Mouse (Mus musculus) stomach, postnatal 0 days (tissue): ENCODE data around the gene Lhx2. TPM values are rescaled to one million over a fixed set of nuclear protein-coding genes. Genes with fewer than 3 reads are reported as not detected.

Experiments
- ATAC-seq: fragments of 200-750 bp; cut with Nextera tagmentation; 2 replicates; pipeline ENCODE4 v1.8.0; 2017; ENCODE audit not compliant: low FRiP score, low TSS enrichment
- DNase-seq: peaks from one replicate; pipeline ENCODE4 v3.0.0-alpha.2; 2016; ENCODE audit warnings: low spot score
- H3K27ac ChIP-seq: fragments of 300-500 bp; sonication (generic); replicated peaks from 2 replicates; pipeline ENCODE4 v1.5.1; 2014; ENCODE audit warnings: mild to moderate bottlenecking, control low read depth
- H3K27me3 ChIP-seq: fragments of 300-500 bp; sonication (generic); 2 replicates; pipeline ENCODE4 v1.6.1; 2014; ENCODE audit warnings: low read length; ENCODE audit not compliant: control insufficient read depth, insufficient read depth
- H3K36me3 ChIP-seq: fragments of 300-500 bp; sonication (generic); 2 replicates; pipeline ENCODE4 v1.6.1; 2014; ENCODE audit warnings: low read length, mixed read lengths; ENCODE audit not compliant: control insufficient read depth, insufficient read depth
- H3K4me1 ChIP-seq: fragments of 300-500 bp; sonication (generic); replicated peaks from 2 replicates; pipeline ENCODE4 v1.6.1; 2014; ENCODE audit warnings: antibody characterized with exemption; ENCODE audit not compliant: control insufficient read depth, insufficient read depth
- H3K4me2 ChIP-seq: fragments of 300-500 bp; sonication (generic); replicated peaks from 2 replicates; pipeline ENCODE4 v1.6.1; 2014; ENCODE audit warnings: low read depth, mild to moderate bottlenecking, control low read depth, moderate library complexity
- H3K4me3 ChIP-seq: fragments of 300-500 bp; sonication (generic); 2 replicates; pipeline ENCODE4 v1.5.1; 2014; ENCODE audit warnings: low read depth, low read length, control low read depth
- H3K9ac ChIP-seq: fragments of 300-500 bp; sonication (generic); 2 replicates; pipeline ENCODE4 v1.6.1; 2014; ENCODE audit warnings: mild to moderate bottlenecking, low read length, control low read depth, mixed read lengths
- H3K9me3 ChIP-seq: fragments of 300-500 bp; sonication (generic); 2 replicates; pipeline ENCODE4 v1.6.1; 2016; ENCODE audit warnings: low read length; ENCODE audit not compliant: control insufficient read depth
- CTCF ChIP-seq: IDR thresholded peaks from 2 replicates; pipeline ENCODE4 v1.5.1; 2016; ENCODE audit warnings: antibody characterized with exemption, low read depth, mild to moderate bottlenecking, moderate library complexity
- EP300 ChIP-seq: optimal IDR thresholded peaks from 2 replicates; pipeline ENCODE3; 2016; ENCODE audit warnings: antibody characterized with exemption
- WGBS: fragments of 180-500 bp; shearing (Covaris S2); extraction: QIAGEN DNeasy Blood & Tissue Kit; methylation state at CpG from one replicate; pipeline ENCODE4 v1.1.7; 2014; 5-methylcytosine and 5-hydroxymethylcytosine counted together
- polyA plus RNA-seq: library from polyadenylated mRNA; unstranded; fragments of >200 nt; fragmentation: Nextera tagmentation; extraction: Ambion mirVana; gene quantifications from 2 replicates; pipeline ENCODE4 v1.2.1, GENCODE M21; 2015

Lhx2 gene
- polyA plus RNA-seq, 1 experiment from 2014 or later, result not detected

DNA sequence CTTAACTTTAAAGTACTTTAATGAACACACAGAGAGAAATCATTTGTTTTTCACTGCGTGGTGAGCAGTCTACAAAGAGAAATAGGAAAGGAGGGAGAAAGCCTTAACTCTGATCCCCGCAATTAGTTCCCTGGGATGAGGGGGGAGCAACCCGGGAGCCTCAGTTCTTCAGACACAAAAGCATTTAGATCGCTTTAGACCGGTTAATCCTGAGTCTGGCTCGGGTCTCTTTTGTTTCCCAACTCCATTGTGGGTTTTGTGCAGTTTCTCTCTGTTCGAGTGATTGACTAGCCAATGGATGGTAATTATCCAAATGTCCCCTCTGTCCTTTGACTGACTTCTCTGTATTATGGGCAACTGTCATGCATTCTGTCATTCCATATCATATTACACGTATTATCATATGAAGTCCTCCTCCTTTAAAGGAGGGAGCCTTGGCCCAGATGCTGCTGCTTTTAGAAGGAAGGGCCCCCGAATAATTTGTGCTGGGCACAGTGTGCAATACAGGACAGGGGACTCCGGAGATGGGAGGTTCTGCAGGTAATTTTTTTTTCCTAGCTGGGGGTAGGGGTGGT lies 1.6 kb downstream of the Lhx2 start:
- 5% methylated on average over 10 of the region's 10 CpGs for WGBS
- DNase-seq, result no peak
- TF ChIP-seq EP300 (no peak), CTCF (no peak)

DNA sequence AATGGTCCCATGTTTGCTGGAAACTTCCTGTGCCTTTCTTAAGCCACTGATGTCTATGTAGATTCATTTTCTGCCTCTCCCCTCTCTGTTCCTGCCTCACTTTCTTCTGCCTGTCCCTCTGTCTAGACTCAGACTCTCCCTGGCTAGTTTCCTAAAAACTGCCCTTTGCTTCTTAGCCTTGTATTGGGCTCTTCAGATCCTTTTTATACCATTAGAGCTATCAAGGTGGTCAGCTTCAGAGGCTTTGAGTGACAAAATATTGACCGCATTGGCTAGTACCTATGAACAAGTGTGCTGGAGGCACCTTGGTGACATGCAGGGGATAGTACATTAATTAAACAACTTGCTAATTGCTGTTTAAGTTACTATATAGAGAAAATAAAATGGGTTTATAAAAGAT lies 4.5 kb downstream of the Lhx2 start:
- 26% methylated on average over 1 of the region's 1 CpGs for WGBS
- no peak overlapping the region for H3K4me2 ChIP-seq
- ATAC-seq (no peak), DNase-seq (no peak)
- no peaks in the 10 kb centered on the region for H3K9me3 ChIP-seq
- no peak for TF ChIP-seq EP300
- no peak for TF ChIP-seq CTCF
- peaks cover 3% of the 10 kb centered on the region; the same call in 1 of the 2 replicates for H3K4me1 ChIP-seq
- no peak overlapping the region for H3K9ac ChIP-seq
- no peaks in the 10 kb centered on the region for H3K36me3 ChIP-seq
- H3K27ac ChIP-seq, result no peak overlapping the region
- peaks cover 20% of the 10 kb centered on the region; the same call in 1 of the 2 replicates for H3K27me3 ChIP-seq
- no peak overlapping the region for H3K4me3 ChIP-seq

More for the DNA sequence above, 1.6 kb downstream of the Lhx2 start:
- H3K4me2 ChIP-seq, result no peak overlapping the region
- no peaks in the 10 kb centered on the region for H3K36me3 ChIP-seq
- no peak for ATAC-seq
- no peaks in the 10 kb centered on the region for H3K9me3 ChIP-seq
- H3K27ac ChIP-seq, result no peak overlapping the region
- peaks cover 33% of the 10 kb centered on the region; the same call in 1 of the 2 replicates for H3K27me3 ChIP-seq
- peaks cover 3% of the 10 kb centered on the region; the same call in 1 of the 2 replicates for H3K4me1 ChIP-seq
- H3K4me3 ChIP-seq, result no peak overlapping the region
- H3K9ac ChIP-seq, result no peak overlapping the region

DNA sequence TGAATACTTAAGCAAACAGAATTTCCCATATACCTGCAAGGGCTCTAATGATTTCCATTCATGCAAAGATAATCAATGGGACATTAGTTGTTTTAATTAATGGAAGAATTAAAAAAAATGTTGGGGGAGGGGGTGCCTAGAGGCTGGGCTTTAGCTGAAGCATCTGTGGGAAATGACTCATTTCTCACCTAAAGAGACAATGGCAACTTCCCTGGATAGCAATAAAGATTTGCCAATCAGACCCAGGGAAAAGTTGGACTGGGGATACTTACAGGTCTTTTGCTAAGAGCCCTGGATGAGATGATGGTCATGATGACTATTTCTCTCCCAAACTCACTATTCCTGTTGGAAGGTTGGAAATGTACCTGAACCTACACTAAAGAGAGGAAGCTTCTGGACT lies 5.6 kb downstream of the Lhx2 start:
- ATAC-seq (no peak), DNase-seq (no peak)
- TF ChIP-seq CTCF, result no peak
- TF ChIP-seq EP300, result no peak
- H3K4me2 ChIP-seq, result no peak overlapping the region
- H3K9ac ChIP-seq, result no peak overlapping the region
- no peaks in the 10 kb centered on the region for H3K36me3 ChIP-seq
- H3K9me3 ChIP-seq, result no peaks in the 10 kb centered on the region
- peaks cover 29% of the 10 kb centered on the region; the same call in 1 of the 2 replicates for H3K27me3 ChIP-seq
- no peak overlapping the region for H3K4me3 ChIP-seq
- no peak overlapping the region for H3K27ac ChIP-seq
- H3K4me1 ChIP-seq, result no peaks in the 10 kb centered on the region; the same call in 1 of the 2 replicates

DNA sequence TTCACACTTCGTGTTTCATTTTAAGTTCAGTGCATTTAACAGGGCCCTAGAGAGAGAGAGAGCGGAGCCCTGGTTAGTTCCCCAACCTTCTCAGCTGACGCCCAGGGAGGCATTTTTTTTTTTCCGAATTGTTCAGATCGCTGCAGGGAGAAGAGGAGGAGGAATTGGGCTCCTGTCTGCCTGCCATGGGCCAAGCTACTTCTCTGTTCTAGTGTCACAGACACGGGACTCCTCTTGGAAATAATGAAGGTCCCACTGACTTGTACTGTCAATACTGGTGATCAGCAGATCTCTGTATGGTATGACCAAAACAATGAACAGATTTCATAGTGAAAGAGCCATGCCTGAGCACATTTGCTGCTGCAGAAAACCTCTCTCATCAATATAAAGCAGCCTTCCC lies 7.3 kb downstream of the Lhx2 start:
- no peak overlapping the region for H3K27ac ChIP-seq
- DNase-seq (no peak), ATAC-seq (no peak)
- peaks cover 4% of the 10 kb centered on the region; the same call in 1 of the 2 replicates for H3K4me1 ChIP-seq
- H3K9ac ChIP-seq, result no peak overlapping the region
- WGBS, result 4% methylated on average over 6 of the region's 6 CpGs
- no peak overlapping the region for H3K4me3 ChIP-seq
- no peak overlapping the region for H3K4me2 ChIP-seq
- no peaks in the 10 kb centered on the region for H3K36me3 ChIP-seq
- TF ChIP-seq CTCF (no peak), EP300 (no peak)
- no peaks in the 10 kb centered on the region for H3K9me3 ChIP-seq
- H3K27me3 ChIP-seq, result peaks cover 39% of the 10 kb centered on the region

DNA sequence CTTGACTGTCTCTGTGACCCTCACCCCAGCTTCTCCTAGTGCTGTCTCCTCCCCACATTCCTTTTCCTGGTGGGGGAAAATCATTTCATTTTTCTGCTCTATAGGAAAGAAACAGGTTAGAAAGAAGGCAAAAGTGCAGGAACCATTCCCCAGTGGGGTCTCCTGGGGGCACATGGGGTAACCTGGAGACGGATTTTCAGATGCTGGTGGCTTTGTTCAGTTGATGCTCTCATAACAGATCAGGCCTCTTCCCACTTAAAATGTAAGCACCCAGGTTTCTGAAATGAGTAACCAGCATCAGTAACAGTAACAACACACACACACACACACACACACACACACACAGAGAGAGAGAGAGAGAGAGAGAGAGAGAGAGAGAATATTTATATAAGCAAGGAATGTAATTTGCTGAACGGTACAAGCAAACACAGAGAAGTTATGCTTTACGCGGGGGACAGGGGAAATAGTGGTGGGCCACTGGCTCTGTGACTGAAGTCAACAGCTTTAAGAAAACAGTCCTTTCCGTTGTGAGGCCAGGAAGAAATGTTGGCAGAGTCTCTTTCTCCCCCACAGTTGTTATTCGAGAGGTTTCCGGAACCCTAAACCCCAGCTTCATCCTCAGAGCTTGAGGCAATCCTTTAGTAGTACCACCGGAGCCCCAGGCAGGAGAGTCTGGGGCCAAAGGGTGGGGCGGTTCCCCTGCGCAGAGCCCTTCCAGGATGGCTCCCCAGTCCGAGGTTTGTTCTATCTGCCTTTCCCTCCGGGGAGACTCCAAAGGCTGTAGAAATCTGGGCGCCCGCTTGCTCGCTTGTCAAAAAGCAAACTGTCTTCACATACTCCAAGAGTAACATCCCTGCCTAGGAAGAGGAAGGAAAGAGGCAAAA lies 8.0 kb downstream of the Lhx2 start:
- TF ChIP-seq EP300, result no peak
- TF ChIP-seq CTCF, result no peak
- WGBS, result 2% methylated on average over 15 of the region's 15 CpGs

More for the DNA sequence above, 8.0 kb downstream of the Lhx2 start:
- ATAC-seq (no peak), DNase-seq (no peak)
- Histone ChIP-seq H3K4me1 (peaks cover 5% of the 10 kb centered on the region; the same call in 1 of the 2 replicates), H3K9me3 (no peaks in the 10 kb centered on the region), H3K36me3 (no peaks in the 10 kb centered on the region), H3K4me2 (no peak overlapping the region), H3K9ac (no peak overlapping the region), H3K27ac (no peak overlapping the region), H3K27me3 (peaks cover 45% of the 10 kb centered on the region), H3K4me3 (no peak overlapping the region)
